Mouse (Mus musculus) retina, adult 2 months (tissue): Measurements from ENCODE around the gene Akap13.

ENCODE experiments used
- DNase-seq: peaks from one replicate; pipeline ENCODE4 v3.0.0-alpha.2; 2012; ENCODE audit warnings: low read depth, low spot score

The Akap13 gene

DNA sequence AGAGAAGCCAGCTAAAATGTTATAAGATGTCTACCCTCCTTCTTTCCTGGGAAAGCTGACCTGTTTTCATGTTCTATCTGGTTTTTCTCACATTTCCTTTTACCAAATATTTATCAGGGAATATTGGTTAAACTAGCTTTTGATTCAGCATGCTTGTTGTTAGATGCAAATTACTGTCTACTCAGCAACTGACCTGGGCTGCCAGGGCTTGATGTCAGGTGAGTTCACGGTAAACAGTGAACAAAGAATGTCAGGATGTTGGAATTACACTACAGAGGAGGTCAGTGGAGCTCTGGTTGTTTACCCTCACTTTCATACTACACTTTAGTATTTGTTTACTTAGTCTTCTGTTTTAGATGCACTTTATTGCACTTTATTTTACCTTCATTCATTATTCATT is 5.0 kb downstream of the Akap13 start:
- DNase-seq = no peak

DNA sequence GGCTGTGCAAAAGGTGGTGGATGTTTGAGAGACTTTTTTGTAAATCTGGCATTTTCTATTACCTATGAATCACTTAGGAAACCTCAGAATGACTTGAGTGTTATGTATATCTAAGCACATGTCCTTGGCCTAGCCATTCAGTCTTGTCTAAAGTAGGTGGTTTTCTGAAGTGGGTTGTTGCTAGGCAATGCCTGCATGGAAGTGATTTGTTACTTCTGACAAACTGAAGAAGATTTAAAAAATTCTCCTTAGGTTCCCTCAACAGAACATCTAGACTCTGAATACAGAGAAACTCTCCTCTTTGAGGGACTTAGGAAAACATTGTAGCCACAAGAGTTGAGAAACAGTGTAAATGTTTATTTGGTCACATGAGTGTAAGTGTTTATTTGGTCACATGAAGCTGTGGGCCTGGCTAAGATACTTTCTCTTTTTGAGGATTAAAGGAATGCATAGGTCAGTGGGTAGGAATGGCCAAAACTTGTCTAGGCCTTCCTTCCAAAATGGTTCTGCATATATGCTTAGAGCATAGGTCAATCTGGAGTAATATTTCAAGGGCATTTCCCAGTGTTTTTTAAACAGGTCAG is 8.3 kb downstream of the Akap13 start:
- no peak for DNase-seq

DNA sequence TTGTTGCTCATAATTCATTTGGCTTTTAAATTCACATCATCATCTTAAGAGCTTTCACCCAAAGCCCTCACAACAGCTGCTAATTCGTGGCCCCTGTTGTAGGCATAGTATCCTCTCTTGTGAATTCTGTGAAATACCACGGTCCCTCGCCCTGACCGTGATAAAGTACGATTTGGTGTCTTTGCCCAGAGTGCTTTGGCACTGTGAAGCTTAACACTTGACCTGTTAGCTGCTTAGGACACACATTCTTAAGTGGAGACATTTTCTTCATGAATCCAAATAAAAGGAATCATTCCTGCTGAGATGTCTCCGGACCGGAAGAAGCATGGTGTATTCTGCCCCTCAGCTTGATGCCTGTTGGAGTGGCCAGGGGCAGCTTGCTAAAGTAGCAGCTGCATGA is 12.5 kb downstream of the Akap13 start:
- DNase-seq = no peak

DNA sequence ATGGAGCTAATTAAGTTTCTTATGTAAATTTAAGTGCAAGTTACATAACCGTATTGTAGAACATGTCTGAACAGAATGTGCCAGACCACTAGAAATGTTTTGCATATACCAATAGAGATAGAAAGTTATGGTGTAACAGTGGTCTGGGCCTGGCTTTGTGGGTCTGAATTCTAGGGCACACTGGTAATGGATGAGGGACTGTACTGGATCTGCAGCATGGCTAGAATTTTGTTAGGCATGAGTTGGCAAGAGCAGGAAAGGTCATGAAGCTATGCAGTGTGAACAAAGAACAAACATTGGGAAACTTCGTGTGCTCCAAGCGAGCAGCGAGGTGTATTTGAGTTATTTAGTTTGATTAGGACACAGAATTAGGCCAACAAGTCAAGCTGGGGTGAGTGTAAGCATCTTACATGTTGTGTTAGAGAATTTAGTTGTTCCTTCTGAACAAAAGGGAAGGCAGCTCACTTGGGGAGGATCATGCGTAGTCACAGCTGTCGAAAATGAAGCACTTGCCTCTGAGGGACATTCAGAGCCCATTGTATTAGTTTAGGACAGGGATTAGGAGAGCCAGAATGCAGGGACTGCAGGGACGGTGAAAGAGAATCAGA is 15.1 kb downstream of the Akap13 start:
- DNase-seq = no peak

DNA sequence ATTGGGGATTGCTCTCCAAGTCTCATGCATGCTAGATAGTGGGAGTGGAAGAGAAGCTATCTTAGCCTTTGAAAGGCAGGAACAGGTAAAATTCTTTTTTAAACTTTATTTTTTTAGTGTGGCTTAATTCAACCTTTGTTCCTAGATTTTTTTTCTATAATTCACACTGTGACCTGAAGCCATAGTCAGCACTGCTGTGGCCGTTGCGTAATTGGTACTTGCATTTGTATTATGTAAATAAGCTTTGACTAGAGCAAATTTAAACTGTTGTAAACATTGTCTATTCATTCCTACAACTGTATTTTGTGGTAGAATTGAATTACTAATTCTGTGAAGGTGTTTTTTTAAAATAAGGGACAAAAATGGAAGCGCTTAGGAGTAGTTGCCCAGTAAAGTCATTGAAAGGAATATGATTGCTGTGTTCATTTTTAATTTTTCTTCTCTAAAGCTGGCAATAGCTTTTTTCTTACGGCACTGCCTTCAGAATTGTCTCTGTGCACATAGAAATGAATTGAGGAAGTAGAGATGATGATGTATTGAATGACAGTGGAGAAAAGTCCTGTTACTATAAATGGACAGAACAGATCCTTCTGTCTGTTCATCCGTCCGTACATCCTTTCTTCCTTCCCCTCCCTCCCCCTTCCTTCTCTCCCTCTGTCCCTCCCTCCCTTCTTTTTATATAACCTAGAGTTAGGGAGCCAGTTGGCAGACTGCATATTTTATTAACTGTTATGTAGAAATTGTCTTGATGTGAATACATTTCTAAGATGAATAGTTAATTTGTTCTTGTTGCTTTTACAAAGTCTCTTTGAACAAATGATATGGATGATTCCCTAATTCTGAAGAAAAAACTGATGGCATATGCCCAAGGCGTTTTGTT is 17.2 kb downstream of the Akap13 start:
- no peak for DNase-seq

DNA sequence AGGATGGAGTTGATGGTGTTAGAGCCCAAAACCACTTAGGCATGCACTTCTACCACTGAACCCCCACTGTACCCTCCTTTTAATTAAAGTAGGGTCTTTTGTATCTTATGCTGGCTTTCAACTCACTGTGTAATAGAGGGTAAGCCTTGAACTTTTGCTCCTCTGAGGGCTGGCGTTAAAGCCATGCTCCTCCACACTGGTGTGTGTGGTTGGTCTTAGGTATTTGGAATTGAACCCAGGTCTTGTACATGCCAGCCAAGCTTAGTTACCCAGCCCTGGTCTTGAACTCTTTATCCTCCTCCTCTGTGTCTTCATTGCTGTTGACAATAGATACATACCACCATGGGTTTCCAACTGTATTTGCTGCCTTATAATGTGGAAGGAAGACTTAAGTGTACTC is 18.0 kb downstream of the Akap13 start:
- DNase-seq = no peak

DNA sequence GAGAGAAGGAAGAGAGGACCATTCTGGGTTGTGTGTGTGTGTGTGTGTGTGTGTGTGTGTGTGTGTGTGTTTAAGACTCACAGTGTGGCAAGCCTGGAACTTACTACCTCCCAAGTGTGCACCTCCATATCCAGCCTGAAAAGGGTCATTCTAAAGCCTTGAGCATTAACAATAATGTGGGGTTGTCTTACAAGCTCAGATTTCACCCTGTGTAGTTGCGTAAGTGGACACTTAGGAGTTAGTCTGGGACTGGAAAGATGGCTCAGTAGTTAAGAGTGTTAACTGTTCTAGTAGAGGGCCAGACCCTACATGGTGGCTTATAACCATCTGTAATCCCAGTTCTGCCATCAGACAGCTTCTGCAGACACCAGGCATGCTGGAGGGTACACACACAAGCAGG is 18.7 kb downstream of the Akap13 start:
- DNase-seq = no peak

DNA sequence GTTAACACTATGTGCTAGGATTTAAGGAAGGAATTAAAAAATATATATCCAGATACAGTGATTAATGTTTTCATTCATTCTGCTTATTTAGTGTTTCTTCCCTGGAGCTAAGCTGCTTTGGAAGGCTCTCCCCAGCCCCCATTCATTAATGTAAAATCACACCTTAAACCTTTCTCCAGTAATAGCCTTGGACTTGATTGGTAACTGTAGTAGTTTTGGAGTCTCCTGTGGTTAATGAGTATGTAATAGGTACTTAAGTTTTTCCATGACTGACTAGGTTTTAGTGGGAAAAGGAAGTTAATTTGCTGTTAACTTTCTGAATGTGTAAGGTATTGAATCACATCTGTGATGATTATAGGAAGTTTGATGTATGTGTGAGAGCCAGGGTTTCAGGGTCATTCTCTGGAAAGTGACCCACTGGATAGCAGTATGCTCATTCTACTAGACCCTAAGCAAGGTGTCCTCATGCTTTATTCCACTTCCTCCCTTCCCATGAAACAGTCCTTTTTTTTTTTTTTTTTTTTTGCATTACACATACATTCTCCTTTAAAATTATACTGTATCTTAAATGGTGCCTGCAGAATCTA is 19.3 kb downstream of the Akap13 start:
- DNase-seq = no peak

DNA sequence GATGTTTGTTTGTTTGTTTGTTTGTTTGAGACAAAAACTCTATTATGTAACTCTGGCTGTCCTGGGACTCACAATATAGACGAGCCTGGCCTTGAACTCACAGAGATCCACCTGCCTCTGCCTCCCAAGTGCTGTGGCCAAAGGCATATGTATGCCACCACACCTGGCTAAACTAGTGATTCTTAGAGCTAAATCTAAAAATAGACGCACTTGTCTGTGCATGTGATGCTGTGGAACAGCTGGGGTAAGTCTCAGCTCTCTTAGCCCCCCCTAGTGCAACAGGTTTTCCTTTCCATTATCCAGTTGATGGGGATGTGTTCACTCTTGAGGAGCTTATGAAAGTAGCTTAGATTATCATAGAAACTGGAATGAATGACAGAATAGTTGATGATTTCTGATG is 22.7 kb downstream of the Akap13 start:
- no peak for DNase-seq

DNA sequence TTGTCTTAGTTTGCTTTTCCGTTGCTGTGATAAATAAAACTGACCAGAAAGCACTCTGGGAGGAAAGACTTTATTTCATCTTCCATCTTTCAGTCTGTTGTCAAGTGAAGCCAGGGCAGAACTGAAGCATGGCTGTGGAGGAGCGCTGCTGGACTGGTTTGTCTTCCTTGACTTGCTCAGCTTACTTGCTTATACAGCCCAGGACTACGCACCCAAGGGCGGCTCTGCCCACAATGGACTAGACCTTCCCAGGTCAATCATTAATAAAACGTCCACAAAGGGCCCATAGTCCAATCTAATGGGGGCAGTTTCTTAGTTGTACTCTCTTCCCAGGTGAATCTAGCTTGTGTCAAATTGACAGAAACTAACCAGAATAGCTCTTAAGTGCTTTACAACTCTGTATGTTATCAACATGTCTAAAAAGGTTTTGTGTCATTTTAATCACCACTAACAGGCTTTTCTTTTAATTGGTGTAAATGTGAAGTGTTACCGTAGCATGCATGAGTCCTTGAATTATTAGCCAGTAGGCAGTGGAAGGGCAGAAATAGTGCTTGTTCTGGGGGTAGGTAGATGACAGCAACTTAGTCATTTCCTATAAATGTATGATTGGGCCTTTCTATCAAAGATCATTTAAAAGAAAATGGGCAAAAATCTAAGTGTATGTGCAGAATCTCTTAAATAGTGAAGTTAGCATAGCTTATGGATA is 25.5 kb downstream of the Akap13 start:
- DNase-seq = no peak

DNA sequence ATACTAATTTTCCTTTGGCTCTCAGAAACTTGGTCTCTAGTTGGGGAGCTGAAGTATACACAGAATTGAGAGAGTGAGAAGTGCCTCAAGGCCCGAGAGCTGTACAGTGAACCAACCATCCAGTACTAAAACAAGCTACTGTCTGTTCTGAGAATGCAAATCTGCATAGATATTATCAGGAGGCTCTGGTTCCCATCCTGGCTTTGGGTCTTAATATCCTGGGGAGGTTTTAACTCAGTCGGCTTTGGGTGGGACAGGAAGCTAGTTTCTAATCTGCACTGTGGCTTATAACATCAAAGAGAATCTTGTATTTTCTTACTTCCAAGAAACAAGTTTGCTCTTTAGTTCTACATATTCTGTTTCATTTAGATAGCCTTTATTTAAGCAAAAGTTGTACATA is 30.7 kb downstream of the Akap13 start:
- DNase-seq = no peak

DNA sequence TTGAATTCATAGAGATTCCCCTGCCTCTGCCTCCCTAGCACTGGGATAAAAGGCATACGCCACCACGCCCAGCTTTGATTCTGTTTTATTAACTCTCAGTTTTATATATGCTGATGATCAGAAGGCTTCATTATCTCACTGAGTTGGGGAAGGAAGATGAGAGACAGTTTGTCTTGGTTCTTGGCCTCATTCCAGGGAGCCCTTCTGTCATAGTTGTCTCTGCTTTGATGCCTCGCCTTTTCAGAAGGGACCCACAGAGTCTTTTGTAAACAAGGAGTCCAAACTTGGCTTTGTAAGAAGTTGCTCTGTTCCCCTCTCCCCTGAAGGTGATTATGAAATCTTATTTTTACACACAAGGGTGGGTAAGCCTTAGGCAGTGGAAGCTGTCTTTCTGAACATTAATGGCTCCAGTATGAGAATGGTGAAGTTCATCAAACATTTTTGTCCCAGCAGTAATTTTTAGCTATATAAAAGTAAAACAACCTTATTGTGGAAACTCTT is 40.7 kb downstream of the Akap13 start:
- no peak for DNase-seq

DNA sequence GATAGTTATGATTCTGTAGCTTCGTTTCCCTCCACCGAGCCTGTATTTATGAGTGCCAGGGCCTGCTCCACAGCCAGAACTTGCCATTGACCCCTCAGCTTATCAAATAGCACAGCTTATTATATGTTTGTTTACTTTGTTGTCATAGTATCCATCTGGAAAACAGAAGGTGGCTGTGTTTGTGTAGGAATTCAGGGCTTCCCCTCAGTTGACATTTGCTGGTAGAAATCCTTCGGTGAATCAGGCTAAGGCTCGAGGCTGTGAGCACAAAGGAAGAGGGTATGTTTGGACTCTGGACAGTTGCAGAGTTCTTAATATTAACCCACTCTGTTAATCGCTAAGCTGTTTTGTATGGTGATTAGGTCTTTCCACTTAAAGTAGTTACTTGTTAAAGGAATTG is 43.3 kb downstream of the Akap13 start:
- DNase-seq = no peak

DNA sequence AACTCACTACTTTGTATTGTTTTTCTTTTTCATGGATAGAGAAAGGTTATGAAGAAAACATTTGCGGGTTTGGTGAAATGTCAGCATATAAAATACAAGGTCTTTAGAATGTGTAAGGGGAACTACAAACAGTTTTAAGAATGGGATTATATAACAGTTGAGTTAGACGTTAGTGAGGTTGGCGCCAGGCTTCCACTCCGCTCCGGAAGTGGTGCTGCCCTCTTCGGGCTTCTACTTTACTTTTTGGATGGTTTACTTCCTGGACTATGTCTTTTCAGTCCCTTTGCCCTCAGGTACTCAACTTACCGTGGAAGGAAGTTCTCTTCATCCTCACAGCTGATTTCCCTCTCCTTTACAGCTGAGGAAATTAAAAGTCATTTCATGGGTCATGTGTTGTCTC is 43.9 kb downstream of the Akap13 start:
- DNase-seq = no peak

DNA sequence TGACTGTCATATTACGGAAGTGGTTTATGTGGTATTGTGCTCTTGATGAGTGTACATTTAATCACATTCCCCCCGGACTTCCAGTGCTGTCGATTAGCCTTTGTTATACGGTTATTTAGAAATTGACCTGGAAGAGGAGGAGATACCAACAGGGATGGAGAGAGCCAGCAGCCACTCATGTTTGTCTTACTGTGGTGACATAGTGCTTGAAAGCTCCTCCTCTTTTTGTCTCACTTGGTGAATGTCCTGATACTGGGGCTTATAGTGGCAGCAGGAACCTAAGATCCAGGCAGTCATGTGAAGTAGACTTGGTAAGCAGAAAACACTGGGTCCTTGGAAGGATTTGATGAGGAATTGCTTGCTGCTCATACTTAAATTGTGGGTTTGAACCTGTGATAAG is 44.8 kb downstream of the Akap13 start:
- DNase-seq = no peak

DNA sequence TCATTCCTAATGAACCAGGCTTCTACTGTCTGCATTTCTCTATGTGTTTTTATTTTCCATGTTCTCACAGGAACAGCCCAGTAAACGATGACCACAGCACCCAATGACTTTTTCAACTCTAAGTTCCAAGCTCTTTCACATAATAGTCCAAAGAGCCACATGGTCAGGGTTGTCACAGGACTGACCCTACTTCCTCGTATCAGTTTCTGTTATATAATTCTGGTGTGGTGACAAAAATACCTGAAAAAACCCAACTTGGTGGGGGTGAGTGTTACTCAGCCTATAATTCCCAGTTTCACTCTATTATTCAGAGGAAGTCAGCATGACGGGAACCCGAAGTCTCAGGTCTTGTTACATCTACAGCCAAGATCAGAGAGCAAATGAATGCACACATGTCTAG is 45.5 kb downstream of the Akap13 start:
- DNase-seq = no peak

DNA sequence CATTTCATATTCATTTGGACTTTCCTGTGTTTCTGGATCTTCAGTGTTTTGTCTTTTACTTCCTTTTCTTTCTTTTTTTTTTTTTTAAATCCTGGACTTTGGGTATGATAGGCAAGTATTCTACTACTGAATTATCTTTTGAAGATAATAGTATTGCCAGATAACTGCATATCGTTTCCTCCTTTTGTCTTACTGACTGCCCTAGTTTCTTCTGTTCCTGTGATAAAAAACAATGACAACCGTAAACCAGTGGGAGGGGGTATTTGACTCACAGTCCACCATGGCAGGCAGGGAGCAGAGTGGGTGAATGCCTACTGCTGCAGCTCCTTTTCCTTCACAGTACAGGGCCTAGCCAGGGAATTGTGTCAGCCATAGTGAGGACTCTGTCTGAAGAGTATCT is 49.2 kb downstream of the Akap13 start:
- DNase-seq = no peak

DNA sequence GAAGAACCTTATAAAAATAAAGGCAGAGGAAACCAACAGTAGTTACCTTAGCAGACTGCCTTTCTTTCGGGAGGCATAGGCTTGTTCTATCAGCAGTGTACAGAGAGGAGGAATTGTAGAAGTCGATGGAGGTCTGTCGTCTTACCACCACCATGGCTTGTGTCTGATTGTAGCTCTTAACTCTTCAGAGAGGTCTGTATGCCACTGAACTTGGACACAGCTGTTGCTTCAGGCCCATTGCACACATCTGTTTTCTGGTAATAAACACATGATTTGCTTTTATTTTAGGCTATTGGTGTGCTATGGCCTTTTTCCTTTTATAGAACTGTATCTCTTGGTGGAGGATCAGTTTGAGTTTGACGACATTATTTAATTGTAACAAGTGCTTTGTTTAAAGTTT is 51.3 kb downstream of the Akap13 start:
- no peak for DNase-seq

DNA sequence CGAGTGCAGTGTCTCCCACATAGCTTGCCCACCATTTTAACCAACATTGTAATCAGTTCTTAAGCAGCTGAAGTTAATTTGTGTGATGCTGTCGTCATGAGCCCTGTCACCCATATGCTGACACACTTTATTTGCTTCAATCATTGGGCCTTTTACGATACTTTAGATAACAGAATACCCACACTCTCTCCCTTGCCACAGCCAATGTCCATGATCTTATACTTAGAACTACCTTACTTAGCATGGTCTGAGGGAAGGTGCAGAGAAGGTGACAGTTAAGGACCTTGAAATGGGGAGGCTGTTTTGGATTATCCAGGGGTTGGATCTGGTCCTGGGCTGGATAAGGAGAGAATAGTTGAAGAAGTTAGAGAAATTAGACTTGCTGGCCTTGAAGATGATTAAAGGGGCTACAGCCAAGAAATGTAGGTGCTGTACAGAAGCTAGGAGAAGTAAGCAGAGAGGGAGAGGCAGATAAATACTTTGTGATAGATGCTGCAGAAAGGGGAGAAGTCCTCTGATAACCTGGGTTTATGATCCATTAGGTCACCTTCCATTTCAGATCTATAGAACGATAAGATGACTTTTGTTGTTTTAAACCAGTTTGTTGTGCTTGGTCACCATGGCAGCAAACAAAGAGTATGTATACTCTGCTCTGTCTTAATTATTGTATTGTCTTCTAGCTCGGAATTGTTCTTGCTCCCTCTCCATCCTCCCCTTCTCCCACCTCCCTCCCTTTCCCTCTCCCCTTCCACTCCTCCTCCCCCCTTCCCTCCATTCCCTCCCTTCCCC is 53.9 kb downstream of the Akap13 start:
- DNase-seq = no peak

DNA sequence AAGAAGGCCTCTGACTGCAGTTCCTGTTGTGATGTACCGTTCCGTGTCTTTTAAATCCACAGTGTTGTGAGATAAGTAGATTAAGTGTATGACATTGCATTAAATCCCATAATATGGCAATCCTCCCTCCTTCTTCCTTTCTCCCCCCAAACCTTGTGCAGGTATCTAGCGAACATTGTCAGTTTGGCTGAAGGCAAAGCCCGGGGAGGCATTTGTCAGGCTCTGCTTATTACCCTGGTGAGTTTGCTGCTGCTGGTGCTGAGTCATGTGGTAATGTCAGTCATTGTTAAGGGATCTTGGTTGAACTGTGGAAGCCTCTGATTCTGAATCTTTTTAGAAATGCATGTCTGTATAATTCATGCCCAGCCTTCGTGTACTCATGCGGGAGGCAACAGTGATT is 60.1 kb downstream of the Akap13 start:
- DNase-seq = no peak
